Mouse (Mus musculus) forebrain, embryonic 11.5 days (tissue): ENCODE data around the gene Smco4. TPM values are rescaled to one million over a fixed set of nuclear protein-coding genes. Genes with fewer than 3 reads are reported as not detected.
"Not testable (repeated sequence)": the region's sequence is repeated elsewhere in the genome, so short reads cannot be mapped to it uniquely, and the experiment has no call there.

Experiments
- ATAC-seq: fragments of 200-750 bp; cut with Nextera tagmentation; replicated peaks from 2 replicates; pipeline ENCODE4 v1.8.0; 2017; ENCODE audit warnings: moderate TSS enrichment; ENCODE audit not compliant: low FRiP score
- DNase-seq: peaks from one replicate; pipeline ENCODE4 v3.0.0-alpha.2; 2017; ENCODE audit warnings: low spot score
- H3K27ac ChIP-seq: fragments of 300-500 bp; sonication (generic); 2 replicates; pipeline ENCODE4 v1.5.1; 2014; ENCODE audit warnings: low read depth, low read length
- H3K27me3 ChIP-seq: fragments of 300-500 bp; sonication (generic); 2 replicates; pipeline ENCODE4 v1.6.1; 2014; ENCODE audit warnings: mild to moderate bottlenecking, low read length, mixed read lengths; ENCODE audit not compliant: control insufficient read depth, insufficient read depth
- H3K36me3 ChIP-seq: fragments of 300-500 bp; sonication (generic); 2 replicates; pipeline ENCODE4 v1.6.1; 2014; ENCODE audit warnings: mild to moderate bottlenecking, low read length, moderate library complexity, mixed read lengths; ENCODE audit not compliant: control insufficient read depth, insufficient read depth
- H3K4me1 ChIP-seq: fragments of 300-500 bp; sonication (generic); replicated peaks from 2 replicates; pipeline ENCODE4 v1.6.1; 2014; ENCODE audit warnings: low read length, mixed read lengths; ENCODE audit not compliant: control insufficient read depth, insufficient read depth
- H3K4me2 ChIP-seq: fragments of 300-500 bp; sonication (generic); 2 replicates; pipeline ENCODE4 v1.6.1; 2014; ENCODE audit warnings: low read depth, mild to moderate bottlenecking, low read length, moderate library complexity, mixed read lengths; ENCODE audit not compliant: severe bottlenecking
- H3K4me3 ChIP-seq: fragments of 300-500 bp; sonication (generic); 2 replicates; pipeline ENCODE4 v1.5.1; 2014; ENCODE audit warnings: low read depth, low read length
- H3K9ac ChIP-seq: fragments of 300-500 bp; sonication (generic); 2 replicates; pipeline ENCODE4 v1.6.1; 2014; ENCODE audit warnings: low read length
- H3K9me3 ChIP-seq: fragments of 300-500 bp; sonication (generic); 2 replicates; pipeline ENCODE4 v1.6.1; 2016; ENCODE audit warnings: low read length, mixed read lengths; ENCODE audit not compliant: control insufficient read depth
- WGBS: fragments of 180-500 bp; shearing (Covaris S2); extraction: QIAGEN DNeasy Blood & Tissue Kit; methylation state at CpG from one replicate; pipeline ENCODE4 v1.1.7; 2014; 5-methylcytosine and 5-hydroxymethylcytosine counted together
- polyA plus RNA-seq: library from polyadenylated mRNA; unstranded; fragments of >200 nt; fragmentation: Nextera tagmentation; extraction: Ambion mirVana; gene quantifications from 2 replicates; pipeline ENCODE4 v1.2.1, GENCODE M21; 2014

Smco4 gene
- polyA plus RNA-seq, 1 experiment from 2014 or later = 3.3 TPM

DNA sequence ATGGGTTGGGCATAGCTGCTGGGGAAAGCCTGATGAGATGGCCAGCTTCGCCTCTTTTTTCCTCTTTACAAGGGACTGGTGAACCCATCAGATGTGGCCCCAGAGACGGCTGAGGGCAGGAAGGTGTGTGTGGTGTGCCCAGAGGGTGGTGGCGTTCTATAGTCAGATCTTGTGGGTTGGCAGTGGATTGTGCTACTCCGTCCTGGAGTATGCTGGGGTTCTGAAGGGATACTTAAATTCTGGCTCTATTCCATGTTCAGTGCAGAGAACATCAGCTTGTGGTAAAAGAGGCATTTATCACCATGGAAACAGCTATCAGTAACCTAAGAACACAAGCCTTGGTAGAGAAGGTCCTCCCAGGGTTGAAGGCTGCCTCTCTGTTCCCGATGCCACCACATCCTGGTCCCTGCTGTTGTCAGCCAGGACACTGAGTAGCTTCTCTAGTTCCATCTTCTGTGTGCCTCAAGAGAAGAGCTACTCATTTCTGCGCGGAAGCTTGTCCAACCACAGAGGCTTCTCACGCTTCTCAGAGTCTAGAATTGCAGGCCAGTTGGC is 45.8 kb downstream of the Smco4 start:
- WGBS = 91% methylated on average over 8 of the region's 8 CpGs
- Histone ChIP-seq H3K27ac (no peak overlapping the region), H3K27me3 (no peaks in the 10 kb centered on the region), H3K4me1 (no peaks in the 10 kb centered on the region; the same call in 1 of the 2 replicates), H3K9ac (no peak overlapping the region), H3K9me3 (no peaks in the 10 kb centered on the region), H3K4me2 (no peak overlapping the region), H3K36me3 (no peaks in the 10 kb centered on the region), H3K4me3 (no peak overlapping the region)
- no peak for DNase-seq
- ATAC-seq = no peak

DNA sequence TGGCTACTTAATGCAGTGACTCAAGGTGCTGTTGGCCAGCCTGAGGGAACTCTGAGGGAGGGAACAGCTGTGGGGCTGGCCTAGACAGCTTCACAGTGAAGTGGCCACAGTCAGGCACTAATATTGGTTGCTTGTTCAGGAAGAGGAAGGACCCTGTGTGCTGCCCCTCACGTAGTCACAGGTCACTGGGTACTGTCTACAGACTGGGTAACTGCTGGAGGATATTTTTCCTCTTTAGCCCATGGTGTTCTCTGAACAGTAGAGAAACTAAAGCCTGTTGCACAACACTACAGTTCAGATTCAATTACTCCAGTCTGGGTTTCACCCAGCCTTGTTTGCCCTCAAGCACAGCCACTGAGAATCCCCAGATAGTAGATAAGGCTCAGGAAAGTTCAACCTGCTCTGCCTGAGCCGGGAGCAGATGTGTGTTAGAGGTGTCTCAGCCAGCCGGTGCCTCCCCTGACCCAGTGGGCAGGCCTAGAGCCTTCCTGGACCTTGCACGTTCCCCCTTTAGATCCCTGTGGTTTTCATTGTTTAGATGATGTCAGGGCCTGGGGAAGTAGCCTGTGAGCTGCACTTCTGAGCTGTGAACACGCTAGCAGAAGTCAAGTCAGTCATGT is 48.6 kb downstream of the Smco4 start:
- Histone ChIP-seq H3K27ac (no peak overlapping the region), H3K4me1 (no peaks in the 10 kb centered on the region), H3K9ac (no peak overlapping the region), H3K36me3 (no peaks in the 10 kb centered on the region; the same call in 1 of the 2 replicates), H3K4me2 (no peak overlapping the region), H3K27me3 (no peaks in the 10 kb centered on the region), H3K4me3 (no peak overlapping the region), H3K9me3 (no peaks in the 10 kb centered on the region)
- no peak for DNase-seq
- 82% methylated on average over 5 of the region's 5 CpGs for WGBS
- ATAC-seq = no peak

DNA sequence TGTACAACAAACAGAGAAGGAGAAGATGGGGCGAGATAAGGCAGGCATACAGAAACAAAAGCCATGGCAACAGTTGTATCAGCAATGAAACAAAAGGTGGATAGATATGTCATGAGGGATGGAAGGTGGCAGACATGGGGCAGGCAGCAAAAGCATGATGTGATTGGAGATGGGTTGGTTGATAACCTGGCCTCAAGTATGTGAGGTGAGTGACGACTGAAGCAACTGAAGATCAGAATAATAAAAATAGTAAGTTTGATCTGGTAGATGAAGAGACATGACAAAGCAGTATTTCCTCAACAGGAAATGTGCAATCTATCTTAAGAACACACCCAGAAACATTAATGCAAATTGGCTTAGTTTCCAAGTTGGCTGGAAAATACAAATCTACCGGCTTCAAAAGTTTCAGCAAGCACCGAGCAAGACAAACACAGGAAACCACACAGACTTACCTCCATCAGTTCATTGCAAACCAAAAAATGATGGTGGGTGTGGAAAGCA is 57.3 kb downstream of the Smco4 start:
- 88% methylated on average over 4 of the region's 4 CpGs for WGBS
- H3K27me3 ChIP-seq = no peaks in the 10 kb centered on the region
- H3K4me2 ChIP-seq = no peak overlapping the region
- DNase-seq = no peak
- H3K36me3 ChIP-seq = no peaks in the 10 kb centered on the region; the same call in 1 of the 2 replicates
- H3K27ac ChIP-seq = no peak overlapping the region
- ATAC-seq = no peak
- no peak overlapping the region for H3K9ac ChIP-seq
- no peak overlapping the region for H3K4me3 ChIP-seq
- no peaks in the 10 kb centered on the region for H3K9me3 ChIP-seq
- no peaks in the 10 kb centered on the region for H3K4me1 ChIP-seq

DNA sequence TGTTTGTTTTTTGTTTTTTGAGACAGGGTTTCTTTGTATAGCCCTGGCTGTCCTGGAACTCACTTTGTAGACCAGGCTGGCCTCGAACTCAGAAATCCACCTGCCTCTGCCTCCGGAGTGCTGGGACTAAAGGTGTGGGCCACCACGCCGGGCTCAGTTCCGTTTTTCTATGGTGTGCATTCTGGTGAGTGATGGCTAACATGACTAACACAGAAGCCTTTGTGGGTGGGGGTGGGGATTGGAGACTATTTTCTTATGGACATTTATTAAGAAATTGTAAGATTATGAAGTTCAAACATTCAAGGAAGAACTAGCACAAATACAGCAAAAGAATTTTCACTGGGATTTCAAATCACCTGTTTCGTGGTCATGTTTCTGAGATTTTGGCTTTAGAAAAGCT is 57.8 kb downstream of the Smco4 start:
- H3K4me1 ChIP-seq, H3K36me3 ChIP-seq, ATAC-seq, H3K27ac ChIP-seq, H3K4me3 ChIP-seq, H3K27me3 ChIP-seq, H3K9me3 ChIP-seq, DNase-seq, H3K9ac ChIP-seq, H3K4me2 ChIP-seq: not testable (repeated sequence)
- WGBS = 94% methylated on average over 6 of the region's 6 CpGs

DNA sequence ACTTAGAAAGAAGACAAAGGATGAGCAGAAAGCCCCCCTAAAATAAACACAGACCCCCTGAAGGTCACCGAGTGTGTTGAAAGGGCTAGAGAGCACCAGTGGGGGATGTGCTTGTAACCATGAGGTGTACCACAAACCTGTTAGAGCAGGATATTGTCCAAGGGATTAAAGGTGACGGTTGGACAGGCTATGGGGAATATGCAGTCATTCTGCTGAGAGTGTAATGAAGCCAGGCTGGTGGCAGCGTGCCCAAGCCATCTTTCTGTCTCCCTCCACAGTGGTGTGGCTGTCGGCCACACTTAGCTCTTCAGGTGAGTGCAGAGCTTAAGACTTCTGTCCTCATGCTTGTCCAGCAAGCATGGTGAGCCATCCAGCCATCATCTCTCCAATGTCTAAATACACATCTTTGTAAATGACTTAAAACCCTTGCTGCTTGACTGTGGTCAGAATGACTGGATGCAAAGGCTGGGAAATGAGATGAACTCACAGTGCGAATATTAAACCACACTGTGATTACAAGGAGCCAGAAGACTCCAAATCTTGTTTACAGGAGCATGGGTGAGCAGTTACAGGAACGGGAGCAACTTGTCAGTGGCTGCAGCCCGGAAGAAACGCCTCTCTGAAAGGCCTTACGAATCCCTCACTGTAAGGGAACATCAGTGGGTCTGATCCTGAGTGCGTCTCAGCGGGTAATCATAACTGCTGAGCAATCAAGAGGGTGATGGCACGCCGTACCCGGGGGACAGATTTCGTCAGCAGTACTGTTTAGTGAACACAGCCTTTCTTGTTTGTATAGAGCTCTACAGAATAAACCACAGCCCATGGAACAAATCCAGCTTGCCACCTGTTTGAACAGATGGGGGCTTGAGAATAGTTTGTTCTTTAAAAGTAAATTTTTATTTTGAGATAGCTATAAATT is 59.0 kb downstream of the Smco4 start:
- no peak for ATAC-seq
- H3K27ac ChIP-seq = no peak overlapping the region
- no peaks in the 10 kb centered on the region for H3K27me3 ChIP-seq
- DNase-seq = no peak
- WGBS = 90% methylated on average over 15 of the region's 15 CpGs
- H3K9me3 ChIP-seq = no peaks in the 10 kb centered on the region
- no peak overlapping the region for H3K9ac ChIP-seq
- H3K4me1 ChIP-seq = no peaks in the 10 kb centered on the region
- H3K36me3 ChIP-seq = no peaks in the 10 kb centered on the region
- no peak overlapping the region for H3K4me2 ChIP-seq
- H3K4me3 ChIP-seq = no peak overlapping the region

DNA sequence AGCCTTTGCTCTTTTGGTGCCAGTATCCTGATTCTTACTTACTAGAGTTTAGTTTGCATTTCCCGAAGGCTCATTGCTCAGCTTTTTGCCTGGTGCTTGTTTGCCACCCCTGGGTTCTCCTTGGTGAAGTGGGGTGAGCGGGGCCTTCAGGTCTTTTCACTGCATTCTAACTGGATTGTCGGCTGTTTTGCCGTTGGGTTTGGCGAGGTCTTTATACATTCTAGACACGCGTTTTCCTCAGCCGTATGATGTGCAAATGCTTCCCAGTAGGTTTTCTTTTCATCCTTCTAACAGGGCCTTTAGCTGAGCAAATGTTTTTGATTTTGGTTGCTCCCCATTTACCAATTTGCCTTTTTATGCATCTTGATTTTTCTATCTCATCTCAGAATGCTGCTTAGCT is 60.1 kb downstream of the Smco4 start:
- WGBS = 74% methylated on average over 8 of the region's 8 CpGs
- no peak overlapping the region for H3K4me3 ChIP-seq
- H3K9me3 ChIP-seq = no peaks in the 10 kb centered on the region
- H3K9ac ChIP-seq = no peak overlapping the region
- no peak for ATAC-seq
- H3K4me1 ChIP-seq = no peaks in the 10 kb centered on the region
- DNase-seq = no peak
- H3K4me2 ChIP-seq = no peak overlapping the region
- H3K36me3 ChIP-seq = no peaks in the 10 kb centered on the region
- H3K27ac ChIP-seq = no peak overlapping the region
- H3K27me3 ChIP-seq = no peaks in the 10 kb centered on the region

DNA sequence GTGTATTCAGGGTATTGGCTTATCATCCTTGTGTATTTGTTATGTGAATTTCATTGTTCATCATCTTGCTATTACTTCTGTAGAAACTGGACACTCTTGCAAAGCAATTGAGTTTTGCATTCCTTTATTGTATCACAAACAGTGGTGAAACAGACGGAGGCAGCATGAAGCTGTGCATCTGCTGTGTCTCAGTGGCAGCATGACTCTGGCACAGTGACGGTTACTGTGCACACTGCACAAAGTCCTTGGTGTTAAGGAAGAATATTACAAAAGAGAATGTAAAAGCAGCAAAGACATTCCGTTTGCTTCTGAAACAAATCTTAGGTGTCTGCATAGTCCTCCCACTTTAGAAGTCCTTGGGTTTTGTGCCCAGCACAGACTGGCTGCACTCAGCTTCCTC is 67.2 kb downstream of the Smco4 start:
- Histone ChIP-seq H3K4me2 (no peak overlapping the region), H3K36me3 (no peaks in the 10 kb centered on the region), H3K9ac (no peak overlapping the region), H3K9me3 (no peaks in the 10 kb centered on the region), H3K4me1 (no peaks in the 10 kb centered on the region), H3K4me3 (no peak overlapping the region), H3K27ac (no peak overlapping the region), H3K27me3 (no peaks in the 10 kb centered on the region)
- no peak for DNase-seq
- WGBS = 85% methylated on average over 3 of the region's 3 CpGs
- ATAC-seq = no peak

DNA sequence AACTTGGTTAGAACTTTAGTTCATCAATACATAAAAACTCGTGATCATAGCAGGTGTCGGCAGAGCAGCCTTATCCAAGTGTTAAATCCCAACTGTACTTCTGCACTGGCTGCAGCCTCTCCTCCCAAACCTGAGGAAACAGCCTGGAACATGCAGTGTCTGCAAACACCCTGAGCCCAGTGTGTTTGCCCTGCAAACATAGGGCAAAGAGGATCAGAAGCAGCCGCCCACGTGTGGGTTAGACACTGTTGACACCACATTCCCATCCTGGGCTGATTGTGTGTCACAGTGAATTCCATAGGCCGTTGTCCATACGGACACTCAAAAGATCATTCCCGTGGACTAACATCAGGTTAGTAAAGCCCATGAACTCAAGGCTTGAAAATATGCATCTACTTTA is 69.1 kb downstream of the Smco4 start:
- Histone ChIP-seq H3K4me2 (no peak overlapping the region), H3K27me3 (no peaks in the 10 kb centered on the region), H3K4me3 (no peak overlapping the region), H3K27ac (no peak overlapping the region), H3K4me1 (no peaks in the 10 kb centered on the region), H3K36me3 (no peaks in the 10 kb centered on the region), H3K9ac (no peak overlapping the region), H3K9me3 (no peaks in the 10 kb centered on the region)
- no peak for ATAC-seq
- 88% methylated on average over 7 of the region's 7 CpGs for WGBS
- DNase-seq = no peak
